Mouse (Mus musculus) urinary bladder, adult 18-20 months (tissue): Measurements from ENCODE around the gene L3mbtl4.

ENCODE experiments used
- DNase-seq, 2 experiments: peaks; one replicate each; pipeline ENCODE4 v3.0.0; 2022; ENCODE audit warnings: low spot score in 2 of 2, mixed read lengths in 2 of 2

L3mbtl4 gene

GRCm38 (mm10) chr17:68273527-68273926, at the start of gene L3mbtl4:
TSS of gene L3mbtl4 (plus strand) at chr17:68273797.
- no peak for DNase-seq

DNA sequence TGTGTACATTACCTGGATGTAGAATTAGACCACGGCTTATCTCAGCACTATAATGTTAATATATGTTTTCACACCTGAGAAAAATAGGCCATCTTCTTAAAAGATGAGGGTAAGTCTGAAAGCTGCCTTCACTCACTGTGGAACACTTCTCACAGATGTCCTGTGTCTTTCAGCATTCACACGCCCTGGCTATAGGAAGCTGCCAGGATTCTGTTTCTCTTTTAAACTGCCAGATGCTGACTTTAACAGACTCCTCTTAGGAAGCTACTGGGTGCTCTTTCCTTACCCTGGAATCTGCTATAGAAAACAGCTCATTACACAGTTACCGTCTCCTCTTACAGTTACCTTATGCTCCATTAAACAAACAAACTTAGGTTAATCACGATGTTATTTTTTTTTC, 43.1 kb upstream of the L3mbtl4 start:
- DNase-seq, result no peak

- no peak for DNase-seq
These were observed 38.2 kb upstream of the L3mbtl4 start for GRCm38 (mm10) chr17:68235380-68235779.

GRCm38 (mm10) chr17:68236992-68237391, 36.6 kb upstream of the L3mbtl4 start:
- no peak for DNase-seq

DNA sequence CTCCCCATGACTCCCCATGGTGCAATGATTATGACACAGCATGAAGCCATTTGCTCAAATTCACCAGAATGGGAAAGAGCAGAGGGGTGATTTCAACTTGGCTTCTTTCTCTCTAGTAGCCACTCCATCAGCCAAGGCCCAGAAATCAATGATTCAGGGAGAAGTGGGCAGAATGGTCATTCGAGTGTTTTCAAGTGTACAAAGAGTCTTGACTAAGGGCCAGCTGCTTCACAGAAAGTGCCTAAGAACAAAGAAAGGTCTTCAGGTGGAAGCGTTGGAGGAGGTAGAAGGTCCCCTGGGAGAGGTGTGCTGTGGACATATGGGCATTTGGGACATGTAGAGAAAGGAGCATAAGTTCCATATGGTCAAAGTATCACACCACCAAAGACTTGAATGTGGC, 33.4 kb upstream of the L3mbtl4 start:
- no peak for DNase-seq

DNA sequence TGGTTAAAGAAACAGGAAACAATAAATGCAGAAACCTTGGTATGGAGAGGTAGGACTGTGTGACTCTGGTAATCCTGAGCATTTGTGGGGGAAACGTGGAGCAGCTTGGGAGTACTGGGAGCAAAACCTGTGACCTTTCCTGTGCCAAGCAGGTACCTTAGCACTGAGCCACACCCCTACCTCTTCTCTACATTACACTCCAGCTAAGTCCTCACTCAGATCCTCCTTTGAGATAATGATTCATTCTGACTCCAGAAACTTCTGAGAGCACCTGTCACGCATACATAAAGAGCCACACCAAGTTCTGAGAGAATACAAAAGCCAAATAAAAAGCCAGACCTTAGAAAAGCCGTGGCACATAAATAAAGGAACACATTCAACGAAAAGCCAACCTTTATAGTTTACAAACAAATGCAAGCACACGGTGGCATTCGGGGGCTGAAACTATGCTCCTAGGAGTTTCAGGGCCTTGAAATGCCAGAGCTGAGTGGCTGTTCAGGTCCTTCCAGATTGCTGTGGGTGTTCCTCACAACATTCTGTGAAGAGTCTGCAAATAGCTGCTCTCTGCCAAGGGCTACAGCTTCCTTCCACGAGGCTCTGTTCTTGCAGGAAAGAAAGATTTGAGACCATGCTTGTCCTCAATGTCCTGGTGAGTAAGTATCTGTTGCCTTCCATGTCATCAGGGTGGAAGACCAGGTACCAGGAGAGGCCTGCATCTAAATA, 8.6 kb upstream of the L3mbtl4 start:
- no peak for DNase-seq

GRCm38 (mm10) chr17:68273954-68274353, 357 bp downstream of the L3mbtl4 start:
- DNase-seq, result no peak

DNA sequence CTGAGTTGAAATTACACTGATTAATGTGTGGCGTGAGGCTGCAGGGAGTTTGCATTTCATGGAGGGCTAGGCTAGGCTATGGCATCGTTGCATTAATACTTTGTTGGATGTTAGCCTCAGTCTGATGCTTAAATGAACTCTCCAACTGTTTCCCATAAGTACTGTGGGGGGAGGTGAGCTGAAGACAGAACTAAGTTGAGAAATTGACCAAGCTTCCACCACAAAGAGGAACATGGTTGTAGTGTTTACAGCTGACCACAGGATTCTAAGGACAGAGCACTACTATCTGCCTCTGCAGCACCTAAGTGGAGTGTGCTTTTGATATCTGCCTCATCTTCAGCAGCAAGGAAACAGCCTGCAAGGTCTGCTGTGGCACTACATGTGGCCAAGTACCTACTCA, 1.5 kb downstream of the L3mbtl4 start:
- DNase-seq, result no peak

DNA sequence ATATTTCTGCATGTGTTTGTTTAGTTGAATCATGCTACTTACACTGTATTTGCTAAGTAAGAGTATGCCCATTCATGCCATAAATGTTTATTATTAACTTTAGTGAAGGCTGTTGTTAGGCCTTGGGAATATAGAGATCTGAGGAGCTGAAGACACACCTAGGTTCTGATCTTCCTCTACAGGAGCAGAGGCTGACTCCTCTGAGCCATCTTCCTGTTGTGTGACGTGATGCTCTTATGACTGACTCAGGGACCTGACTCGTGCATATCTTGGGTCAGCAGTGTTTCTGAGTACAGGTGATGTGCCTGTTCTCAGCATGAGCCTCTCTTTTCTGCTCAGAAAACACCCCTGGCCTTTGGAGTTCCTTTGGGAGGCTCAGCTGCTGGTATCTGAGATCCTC, 7.3 kb downstream of the L3mbtl4 start:
- no peak for DNase-seq

GRCm38 (mm10) chr17:68285119-68285782, 11.7 kb downstream of the L3mbtl4 start:
- no peak for DNase-seq

- DNase-seq, result no peak
These were observed 14.5 kb downstream of the L3mbtl4 start for GRCm38 (mm10) chr17:68288094-68288493.

DNA sequence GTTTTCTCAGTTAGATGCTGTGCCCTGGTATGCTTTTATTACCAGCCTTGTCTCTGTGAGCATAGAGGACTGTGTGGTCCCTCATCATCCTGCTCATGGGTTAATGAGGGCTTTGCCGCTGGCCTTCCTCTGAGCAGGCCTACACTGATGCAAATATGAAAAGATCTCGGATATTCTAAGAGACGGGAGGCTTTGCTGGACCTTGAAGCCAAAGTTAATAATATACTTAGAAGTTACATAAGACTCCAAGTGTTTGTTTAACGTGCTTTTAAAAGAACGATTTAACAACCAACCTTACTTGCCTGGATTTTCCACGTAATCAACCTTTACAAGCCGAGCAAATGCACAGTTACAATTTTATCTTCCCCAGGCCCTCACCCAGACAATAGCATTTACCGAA, 15.1 kb downstream of the L3mbtl4 start:
- DNase-seq, result no peak

DNA sequence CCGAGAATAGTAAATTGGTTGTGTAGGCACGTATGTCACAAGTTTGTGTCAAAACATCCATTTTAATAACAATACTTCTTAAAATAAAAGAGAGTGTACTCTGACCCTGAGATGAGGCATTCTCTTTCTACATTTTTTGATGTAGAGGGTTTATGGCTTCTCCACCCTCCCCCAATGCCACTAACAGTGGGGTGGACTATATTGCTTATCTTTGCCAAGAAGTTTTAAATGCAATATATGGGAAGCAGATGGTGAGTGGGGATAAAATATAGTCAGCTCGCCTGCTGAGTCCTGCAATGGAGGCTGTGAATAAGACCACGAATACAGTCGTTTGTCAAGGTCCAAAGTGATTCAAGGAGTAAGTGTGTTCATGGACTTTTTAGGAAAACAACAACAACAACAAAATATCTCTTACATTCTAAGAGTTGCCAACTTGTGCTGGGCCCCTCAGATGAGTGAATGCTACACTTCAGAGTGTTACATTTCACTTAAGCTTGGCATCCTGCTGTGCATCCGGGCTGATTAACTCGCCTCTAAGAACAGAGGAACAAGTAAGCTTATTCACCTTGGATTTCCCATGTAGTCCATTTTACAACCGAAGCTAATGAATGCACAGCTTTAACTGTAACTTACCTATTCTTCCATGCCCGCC, 18.2 kb downstream of the L3mbtl4 start:
- no peak for DNase-seq

DNA sequence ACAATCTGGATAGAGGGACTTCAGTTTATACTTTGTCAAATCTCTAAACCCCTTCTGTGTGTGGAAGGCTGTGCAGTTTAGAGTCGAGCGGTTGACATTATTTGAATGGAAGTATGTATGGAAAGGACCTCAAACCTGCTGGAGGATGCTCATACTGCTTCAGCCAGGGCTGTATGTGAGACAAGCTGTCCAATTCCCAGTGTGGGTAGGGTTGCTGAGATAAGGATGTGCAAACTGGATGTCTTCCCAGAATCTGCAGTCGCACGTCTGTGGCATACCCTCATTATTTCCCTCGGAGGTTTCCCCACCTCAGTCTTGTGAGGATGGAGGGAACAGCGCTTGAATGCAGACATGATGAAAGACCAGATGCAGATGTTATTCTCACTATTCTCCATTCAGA, 34.8 kb downstream of the L3mbtl4 start:
- DNase-seq, result no peak

GRCm38 (mm10) chr17:68312286-68312927, 38.8 kb downstream of the L3mbtl4 start:
- DNase-seq, result no peak

- DNase-seq, result no peak
These were observed 47.3 kb downstream of the L3mbtl4 start for GRCm38 (mm10) chr17:68320940-68321339.

DNA sequence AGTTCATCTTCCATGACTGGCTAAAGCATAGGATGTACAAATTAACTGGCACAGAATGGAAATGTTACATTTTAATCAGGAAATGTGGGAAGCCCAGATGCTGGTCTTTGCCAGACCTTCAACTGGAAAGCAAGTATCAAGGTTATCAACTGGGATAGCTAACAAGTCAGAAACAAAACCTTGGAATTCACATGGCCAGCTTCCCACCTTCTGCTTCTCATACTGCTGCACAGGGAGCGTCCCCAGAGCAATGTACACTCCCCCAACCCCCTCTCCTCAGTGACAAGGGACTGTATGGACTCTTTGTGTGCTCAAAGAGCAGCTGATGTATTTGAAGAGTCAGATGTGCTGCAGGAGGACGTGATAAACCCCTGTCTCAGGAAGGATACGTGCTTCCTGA, 49.0 kb downstream of the L3mbtl4 start:
- no peak for DNase-seq

DNA sequence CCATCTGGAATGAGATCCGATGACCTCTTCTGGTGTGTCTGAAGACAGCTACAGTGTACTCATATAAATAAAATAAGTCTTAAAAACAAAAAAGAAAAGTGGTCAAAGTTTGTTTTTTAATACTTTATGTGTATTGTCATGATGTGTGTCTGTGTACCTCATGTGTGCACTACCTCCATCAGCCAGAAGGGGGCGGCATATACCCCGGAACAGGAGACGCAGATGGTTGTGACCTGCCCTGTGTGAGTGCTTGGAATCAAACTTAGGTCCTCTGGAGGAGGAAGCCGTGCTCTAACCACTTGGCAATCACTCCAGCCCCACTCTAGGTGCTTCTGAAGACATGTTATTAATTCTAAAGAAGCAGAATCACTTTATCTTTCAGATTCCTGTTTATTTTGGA, 58.6 kb downstream of the L3mbtl4 start:
- no peak for DNase-seq

GRCm38 (mm10) chr17:68333382-68333781, 59.8 kb downstream of the L3mbtl4 start:
- DNase-seq, result no peak

GRCm38 (mm10) chr17:68338917-68339553, 65.4 kb downstream of the L3mbtl4 start:
- DNase-seq, result no peak

GRCm38 (mm10) chr17:68357687-68358086, 84.1 kb downstream of the L3mbtl4 start:
- DNase-seq, result no peak

GRCm38 (mm10) chr17:68371101-68371500, 97.5 kb downstream of the L3mbtl4 start:
- no peak for DNase-seq
